Mouse (Mus musculus) kidney, adult 8-10 months (tissue): Measurements from ENCODE around the gene Tfip11.

Source experiments
- DNase-seq, 2 experiments: peaks; one replicate each; pipeline ENCODE4 v3.0.0; 2022

Tfip11 gene

DNA sequence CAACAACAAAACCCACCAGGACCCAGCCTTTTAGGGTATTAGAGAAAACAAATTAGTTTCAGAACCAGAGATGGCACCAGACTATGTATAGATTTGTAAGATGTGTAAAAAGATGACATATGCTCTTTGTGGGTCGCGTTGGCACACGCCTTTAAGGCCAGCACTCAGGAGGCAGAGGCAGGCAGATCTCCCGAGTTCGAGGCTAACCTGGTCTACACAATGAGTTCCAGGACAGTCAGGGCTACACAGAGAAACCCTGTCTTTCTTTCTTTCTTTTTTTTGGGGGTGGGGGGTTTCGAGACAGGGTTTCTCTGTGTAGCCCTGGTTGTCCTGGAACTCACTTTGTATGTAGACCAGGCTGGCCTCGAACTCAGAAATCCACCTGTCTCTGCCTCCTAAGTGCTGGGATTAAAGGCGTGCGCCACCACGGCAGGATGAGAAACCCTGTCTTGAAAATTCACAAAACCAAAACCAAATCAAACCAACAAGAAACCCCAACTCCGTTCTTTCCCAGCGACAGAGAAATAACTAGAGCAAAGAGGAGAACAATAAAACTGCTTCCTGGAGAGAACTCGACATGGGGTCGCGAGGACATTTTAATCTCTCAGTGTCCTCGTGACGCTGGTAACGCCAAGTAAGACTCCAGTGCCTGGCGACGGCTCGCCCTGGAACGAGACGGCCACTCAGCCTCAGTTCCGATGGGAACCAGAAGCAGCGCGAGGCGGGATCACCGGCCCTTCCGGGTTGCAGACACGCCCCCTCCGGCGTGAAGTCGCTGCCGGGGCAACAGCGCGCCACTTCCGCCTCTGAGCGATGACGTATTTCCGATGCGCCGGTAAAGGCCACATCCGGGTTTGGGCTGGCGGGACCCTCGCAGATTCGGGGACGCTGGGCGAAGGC is at the start of gene Tfip11:
TSS of gene Tfip11 (plus strand) at position 813 of the 900 bp plus-strand sequence.
- peak; percentile 94 to 96 for DNase-seq

DNA sequence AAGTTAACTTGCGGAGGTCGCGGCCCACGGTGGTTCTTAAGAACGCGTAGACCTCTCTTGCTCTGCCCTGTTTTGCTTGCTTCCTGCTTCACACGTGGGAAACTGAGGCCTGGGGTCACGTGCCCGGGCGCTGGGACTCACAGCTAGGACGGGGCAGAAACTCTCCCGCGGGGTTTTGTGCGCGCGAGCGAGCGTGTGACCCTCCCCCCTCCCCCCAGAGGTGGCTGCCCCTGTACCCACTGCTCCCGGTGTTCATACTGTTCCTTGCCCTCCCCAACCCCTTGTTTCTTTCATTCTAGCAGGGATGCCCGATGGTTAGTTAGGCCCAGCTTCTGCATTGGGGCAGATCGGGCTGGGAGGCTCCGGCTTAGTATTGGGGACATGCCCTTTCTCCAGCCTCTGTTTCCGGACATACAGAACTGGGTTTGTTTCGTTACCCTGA is 49.2 kb upstream of the Tfip11 start:
- DNase-seq = no peak

DNA sequence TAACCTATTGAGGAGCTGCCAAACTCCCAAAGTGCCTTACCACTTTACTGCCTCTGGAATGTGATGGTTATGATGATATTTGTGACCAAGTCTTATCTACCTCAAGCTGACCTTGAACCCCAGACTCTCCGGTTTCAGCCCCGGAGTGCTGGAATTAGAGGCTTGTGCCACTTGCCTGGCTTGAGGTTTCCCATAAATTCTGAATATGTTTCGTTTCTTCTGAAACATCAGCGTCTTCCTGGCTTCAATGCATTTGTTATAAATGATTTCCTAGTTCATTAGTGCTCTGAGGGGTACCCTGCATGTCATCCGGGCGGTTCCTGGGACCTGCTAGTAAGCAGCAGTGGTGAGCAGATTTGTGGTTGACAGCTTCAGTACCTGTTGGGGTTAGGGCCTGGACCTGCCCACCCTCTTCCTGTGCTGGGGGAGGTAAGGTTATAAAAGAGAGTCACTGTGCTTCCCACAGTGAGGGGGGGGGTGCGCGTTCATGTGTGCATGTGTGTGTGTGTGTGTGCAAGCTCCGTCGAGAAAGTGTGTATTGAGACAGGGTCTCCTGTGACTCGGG is 48.2 kb upstream of the Tfip11 start:
- no peak for DNase-seq

DNA sequence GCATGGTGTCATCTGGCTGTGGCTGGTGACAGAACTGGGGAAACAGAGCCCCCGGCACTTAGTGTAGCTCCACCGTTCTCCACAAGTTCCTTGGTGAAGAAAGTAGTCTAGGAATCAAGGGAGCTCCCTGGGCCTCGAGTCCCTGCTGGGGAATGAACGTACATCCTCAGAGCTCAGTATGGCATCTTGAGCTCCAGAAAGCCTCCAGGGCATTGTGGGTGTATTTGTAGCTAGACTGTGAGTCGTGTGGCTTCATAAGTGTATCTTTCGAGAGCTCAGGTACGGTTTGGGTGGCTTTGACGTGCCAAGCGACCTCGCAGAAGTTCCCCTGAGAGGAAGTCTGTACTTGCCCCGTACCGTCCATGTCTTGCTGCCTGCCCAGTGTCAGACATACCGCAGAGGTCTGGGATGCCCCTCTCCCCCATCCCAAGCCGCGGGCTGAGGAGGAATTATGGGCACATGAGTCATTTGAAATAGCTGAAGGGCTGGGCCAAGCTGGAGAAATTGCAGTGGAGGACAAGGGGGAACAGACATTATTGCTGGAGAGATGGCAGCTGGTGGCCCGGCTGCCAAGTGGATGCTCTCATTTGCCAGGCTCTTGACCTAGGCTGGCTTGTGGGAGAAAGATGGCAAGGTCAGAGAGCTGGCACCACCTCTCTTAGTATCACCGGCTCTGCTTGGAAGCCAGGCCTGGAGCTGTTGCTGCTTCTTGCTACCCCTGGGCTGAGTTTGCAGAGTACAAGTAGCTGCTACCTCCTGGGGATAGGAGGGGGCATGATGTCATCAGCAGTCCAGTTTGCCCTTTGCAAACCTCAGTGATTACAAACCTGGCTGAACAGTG is 46.8 kb upstream of the Tfip11 start:
- DNase-seq = no peak

DNA sequence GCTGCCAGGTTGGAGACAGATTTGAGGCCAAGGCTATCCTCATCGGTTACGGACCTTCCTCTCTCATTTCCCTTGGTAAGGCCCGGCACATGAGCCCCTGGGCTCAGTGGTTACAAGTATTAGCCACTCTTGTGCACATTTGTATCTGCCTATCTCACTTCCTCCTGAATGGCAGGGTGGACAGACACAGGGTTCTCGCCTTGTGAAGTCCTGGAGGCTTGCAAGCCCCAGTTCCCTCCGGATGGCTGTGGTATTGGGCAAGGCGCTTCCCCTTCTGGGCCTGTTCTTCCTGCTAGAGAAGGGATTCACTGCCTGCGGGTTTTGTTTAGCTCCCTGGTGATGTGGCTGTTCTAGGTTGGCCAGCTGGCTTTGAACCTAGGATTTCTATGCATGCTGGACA is 46.0 kb upstream of the Tfip11 start:
- no peak for DNase-seq

DNA sequence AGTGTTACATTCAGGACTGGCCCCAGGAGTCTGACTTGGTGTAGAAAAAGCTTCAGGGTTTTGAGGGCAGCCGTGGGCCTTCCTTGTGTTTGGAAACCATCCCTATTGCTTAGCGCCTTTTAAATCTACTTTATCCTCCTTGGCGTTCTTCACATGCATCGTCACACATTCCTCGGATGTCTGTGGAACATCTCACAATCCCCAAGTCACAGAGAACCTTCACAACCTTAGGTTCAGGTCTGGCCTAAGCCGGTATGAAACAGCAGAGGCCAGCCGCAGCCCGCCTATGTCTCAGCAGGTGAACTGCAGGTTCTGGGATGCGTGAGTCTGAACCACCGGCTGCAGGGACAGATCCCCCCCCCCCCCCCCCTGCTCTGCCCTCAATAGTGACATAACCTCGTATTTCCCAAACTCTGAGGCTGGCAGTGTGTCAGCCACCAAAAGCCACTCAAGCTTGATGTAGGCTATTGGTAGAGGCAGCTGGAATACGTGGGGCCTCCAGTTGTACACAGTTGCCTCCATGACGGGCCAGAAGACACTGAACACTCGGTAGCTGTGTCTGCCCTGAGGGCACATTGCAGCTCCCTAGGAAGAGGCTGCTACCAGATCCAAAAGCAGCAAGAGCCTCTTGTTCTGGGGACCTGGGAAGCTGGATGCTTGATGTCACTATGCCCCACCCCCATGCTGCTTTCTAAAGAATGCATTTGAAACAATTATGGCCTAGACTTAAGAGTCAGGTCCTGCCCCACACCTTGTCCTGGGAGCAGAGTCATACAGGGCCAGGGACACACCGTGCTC is 45.1 kb upstream of the Tfip11 start:
- no peak for DNase-seq

DNA sequence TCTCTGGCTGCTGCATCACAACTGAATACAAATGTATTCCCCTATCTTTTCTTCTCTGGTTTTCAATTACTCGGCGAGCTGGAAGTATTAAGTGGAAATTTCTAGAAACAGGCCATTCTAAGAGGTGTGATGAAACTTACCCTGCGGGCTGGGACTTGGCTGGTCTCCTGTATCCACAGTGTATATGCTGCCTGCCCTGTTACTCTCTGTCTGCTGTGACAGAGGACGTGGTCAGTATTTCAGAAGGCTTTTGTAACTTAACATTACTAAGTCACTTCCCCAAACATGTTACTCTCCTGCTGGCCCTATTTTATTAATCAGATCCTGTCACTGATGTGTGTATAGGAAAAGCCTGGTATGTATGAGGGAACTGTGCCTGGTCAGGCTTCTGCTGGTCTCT is 44.5 kb upstream of the Tfip11 start:
- DNase-seq = no peak

DNA sequence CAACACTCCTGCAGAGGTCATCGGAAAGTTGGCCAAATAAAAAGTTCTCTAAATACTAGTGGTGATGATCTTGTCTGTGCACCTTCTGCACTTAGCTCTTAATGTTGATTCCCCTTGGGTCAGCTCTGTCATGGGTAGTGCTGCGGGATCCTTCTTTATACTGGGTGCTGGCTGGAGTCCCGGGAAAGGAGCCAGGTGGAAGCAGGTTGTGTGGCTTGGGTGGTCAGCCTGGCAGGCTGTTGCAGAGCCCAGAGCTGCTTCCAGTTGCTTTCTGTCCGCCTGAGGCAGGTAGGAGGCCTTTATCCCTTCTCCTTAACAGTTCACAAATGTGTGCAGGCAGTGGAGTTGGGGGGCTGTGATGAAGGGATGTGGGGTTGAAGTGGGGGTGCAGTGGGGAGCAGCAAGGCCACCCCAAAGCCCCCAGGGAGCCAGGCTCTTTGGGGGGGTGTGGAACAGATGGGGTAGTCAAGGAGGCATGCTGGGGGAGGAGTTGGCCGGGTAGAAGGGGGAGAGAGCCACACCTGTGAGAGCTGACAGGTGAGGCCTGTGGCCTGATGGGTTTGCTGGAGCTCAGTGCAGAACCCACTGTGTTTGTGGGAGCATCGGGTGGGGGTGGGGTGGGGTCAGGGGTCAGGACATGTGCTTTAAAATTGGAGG is 43.9 kb upstream of the Tfip11 start:
- no peak for DNase-seq

DNA sequence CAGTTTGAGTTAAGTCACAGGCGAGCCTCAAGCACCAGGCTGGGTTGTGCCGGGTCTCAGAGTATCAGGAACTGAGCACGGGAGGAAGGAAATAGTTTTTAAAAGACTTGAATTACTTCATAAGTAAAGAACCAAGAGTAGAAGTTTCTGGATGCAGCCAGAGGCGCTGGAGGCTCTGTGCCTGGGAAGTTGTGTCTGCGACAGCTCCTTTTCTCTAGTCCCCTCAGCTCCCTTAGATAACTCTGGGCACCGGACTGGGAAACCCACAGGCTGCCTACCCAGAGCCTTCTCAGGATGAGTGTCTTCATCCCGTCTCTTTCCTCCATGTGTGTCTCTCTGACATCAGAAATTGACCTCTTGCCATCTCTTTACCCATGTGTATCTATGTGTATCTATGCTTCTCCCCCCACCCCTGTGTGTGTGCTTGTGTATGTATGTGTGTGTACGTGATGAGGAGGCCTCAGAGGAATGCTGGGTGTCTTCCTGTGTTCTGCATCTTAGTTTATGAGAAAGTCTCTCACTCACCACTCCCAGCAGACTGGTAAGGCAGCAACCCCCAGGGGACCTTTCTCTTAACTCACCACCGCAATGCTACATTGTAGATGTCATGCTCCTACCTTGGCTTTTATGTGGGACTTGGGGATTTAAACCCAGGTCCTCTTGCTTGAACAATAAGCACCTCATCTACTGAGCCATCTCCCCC is 43.2 kb upstream of the Tfip11 start:
- no peak for DNase-seq

DNA sequence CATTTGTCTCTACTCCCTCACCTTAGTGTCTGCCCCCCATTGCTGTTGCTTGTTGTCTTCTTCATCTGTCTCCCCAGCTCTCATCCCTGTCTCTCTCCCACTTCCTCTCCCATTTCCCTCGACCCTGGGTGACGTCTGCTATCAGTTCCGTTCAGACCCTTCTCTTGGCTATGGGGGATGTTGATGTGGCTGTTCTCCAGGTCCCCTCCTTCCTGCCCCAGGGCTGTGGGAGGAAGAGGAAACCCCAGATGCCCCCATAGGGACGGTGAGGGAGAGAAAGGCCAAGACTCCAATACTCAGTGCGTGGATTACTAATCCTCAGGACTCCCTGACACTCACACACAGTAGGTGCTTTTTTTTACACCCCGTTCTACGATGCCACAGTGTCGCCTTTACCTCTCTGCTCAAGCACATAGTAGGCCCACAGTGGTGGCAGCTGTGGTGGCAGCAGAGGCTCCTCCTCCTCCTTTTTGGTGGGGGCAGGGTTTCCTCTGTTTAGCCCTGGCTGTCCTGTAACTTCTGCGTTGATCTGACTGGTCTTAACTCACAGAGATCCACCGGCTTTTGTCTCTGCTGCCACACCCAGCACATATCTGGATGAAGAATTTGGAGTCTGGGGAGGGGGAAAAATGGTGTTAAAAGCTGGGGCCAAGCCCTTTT is 42.5 kb upstream of the Tfip11 start:
- DNase-seq = peak in 1 of 2 experiments; percentile 62

DNA sequence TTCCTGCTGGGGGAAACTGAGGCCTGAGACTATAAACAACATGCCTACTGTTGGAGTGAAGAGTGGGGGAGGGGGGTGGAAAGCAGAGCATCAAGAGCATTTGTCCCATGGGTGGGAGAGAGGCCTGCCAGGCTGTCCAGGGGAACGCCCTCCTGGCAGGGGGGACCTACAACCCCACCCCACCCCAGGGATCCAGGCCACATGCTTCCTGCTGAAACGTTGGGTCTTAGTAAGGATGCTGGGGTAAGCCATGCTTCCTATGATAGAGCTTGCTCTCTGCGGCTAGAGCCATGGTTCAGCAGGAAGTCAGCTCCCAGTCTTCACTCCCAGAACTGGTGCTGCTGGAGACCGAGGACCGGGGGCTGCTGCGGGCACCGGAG is 42.0 kb upstream of the Tfip11 start:
- no peak for DNase-seq

DNA sequence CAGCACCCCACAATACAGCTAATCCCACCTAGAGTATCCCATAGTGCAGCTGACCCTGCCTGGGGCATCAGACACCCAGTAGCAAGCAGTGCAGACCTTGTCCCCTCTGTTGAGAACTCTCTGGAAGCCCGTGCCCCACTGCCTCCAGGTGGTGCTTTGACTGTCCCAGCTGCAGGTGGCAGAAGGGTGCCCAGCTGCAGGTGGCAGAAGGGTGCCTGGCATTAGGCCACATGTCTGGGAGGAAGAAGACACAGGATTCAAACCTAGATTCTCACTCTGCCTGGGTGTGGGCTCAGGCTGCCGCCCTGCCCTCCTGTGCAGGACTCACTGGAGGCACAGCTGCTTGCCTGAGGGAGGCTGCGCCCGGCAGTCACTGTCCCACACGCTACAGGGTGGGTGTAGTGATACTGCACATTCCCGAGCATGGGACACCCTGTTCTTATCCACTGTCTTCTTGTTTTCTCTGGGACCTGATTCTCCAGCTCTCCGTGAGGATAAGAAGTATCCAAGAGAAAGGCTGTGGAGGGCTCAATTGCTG is 40.5 kb upstream of the Tfip11 start:
- DNase-seq = no peak

DNA sequence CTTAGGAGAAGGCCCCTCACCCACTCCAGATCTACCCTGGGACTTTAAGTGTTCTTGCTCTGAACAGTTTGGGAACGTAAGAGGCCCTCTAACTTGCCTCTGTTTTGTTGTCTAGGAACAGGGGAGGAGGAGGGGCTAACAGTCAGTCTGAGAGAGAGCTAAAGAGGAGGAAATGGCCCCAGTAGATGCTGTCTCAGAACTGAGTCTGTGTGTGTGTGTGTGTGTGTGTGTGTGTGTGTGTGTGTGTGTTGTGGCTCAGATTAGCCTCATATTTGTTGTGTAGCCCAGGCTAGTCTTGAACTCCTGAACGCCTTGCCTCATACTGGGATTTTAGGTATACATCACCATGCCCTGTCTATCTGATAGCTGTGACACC is 39.6 kb upstream of the Tfip11 start:
- no peak for DNase-seq

DNA sequence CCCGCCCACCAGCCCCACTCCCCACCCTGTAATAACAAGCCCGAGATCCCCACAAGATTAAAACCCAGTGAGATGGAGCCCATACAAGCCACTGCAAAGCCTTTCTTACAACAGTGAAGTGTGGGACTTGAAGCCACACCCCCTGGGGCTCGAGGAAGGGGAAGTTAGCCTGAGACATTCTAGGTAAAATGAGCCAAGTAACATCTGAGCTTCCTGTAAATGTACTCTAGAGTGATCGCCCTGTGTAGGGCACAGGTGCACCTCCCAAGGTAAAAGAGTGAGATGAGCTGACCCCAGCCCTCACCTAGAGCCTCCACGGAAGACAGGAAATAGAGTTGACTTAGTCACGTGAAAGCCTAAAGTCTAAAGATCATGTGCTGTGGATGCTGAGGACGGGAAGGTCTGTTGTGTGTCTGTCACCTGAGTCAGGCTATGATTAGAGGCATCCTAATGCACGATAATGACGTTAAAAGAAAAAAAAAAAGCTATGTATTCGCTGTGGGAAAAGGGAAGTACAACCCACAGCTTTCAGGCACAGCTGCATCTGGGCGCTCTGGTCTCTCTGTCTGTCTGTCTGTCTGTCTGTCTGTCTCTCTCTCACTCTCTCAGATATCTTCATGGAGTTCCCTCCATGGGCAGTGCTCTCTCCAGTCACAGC is 39.0 kb upstream of the Tfip11 start:
- DNase-seq = no peak

DNA sequence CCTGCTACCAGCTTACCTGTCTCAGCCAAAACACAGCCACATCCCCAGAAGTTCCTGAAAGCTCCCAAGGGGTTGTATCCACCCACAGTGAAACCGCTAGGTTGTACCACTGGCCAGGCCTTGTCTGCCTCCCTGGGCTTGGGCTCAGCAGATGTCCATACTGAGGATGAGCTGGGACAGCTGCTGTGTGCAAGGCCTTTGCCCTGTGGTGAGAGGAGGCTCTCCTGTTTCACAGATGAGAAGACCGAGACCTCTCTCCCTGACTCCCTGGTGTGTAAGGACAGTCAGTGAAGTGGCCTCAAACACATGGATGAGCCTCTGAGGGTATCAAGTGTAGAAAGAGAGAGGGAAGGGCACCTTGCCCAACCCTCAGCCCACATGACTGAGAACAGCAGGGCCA is 38.5 kb upstream of the Tfip11 start:
- DNase-seq = no peak

DNA sequence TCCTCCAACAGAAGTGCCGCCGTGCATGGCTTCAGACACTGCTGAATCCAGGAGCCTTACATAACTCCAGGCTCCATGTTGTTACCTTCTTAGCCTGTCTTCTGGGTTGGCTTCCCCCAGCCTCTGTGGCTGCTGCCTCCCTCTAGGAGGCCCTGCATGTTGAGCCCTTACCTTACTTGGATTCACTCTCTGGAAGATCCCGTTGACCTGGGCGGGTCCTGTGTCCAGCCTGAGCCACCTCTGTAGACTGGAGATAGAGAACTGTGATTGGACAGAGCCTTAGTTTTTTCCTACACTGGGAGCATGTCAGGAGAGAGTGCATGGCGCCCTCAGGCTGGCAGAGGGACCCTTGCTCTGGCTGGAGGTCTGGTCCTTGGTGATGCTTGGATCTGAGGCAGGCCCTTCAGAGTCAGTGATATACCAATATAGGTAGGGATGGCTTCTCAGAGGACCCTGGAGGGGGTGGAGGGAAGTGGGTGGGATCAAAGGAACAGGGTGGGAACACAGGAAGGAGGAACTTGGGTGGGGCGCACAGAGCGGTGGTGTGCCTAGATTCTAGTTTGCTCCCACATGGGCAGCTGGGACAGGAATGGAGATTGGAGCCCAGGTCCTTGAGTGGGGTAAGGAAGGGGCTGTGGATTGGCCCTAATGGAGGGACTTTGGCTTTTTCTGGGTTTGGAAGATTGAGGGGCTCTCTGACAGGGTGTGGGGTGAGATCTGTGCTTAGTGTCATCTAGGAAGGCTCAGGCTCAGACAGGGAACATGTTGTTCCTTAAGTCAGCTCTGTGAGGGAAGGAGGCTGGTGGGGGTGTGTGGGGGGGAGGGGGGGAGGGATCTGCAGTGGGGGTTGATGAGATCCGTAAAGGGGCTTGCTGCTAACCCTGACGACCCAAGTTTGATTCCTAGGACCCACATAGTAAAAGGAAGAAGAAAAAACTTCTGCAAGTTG is 37.7 kb upstream of the Tfip11 start:
- DNase-seq = no peak

DNA sequence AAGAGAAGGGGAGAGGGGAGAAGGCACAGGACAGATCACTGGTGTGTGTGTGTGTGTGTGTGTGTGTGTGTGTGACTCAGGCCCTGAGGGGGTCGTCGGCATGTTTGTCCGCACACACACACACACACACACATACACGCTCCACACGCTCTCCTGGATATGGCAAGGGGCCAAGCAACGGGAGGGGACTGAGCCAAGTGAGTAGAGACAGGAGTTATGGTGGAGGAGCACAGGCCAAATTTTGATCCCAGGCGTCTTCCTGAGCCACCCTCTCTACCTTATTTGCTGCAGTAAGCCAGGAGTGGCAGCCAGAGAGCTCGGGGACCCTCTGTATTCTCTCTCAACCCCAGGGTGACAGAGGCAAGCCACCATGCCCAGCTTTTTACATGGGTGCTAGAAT is 36.9 kb upstream of the Tfip11 start:
- no peak for DNase-seq

DNA sequence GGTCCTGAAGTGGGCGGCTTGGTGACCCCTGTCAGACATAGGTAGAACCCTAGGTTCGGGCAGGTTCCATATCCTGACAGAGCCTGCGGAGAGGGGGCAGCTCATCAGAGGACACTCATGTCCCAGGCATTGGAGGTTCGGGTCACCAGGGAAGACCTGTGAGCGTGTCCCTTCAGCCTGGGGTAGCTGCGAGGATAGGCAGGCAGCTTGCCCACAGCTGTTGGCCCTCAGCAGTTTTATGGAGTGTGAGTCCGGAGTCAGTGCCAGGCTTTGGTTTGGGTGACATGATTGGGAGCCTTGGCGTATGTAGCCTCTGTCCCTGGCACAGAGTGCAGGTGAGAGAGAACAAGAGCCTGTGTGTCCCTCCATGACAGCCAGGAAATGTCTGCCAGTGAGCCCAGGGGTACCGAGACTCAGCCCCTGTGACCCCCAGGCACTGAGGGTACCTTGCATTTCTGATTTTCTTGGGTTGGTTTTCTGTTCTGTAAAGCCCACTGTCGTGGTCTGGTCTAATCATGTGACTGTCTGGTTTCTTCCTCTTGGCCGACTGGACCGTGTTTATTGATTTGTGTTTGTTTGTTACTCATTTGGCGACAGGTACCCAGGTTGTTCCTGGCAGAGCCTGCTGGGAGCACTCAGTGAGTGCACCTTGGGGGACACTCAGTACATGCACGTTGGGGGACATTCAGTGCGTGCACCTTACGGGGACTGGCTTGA is 36.2 kb upstream of the Tfip11 start:
- DNase-seq = no peak
